Mouse (Mus musculus) testis, adult 2 months (tissue): ENCODE measurements around the gene Pcsk4. TPM values are rescaled to one million over a fixed set of nuclear protein-coding genes. Genes with fewer than 3 reads are reported as not detected.

Experiments used
- H3K27ac ChIP-seq: fragments of 200-500 bp; 2 replicates; pipeline ENCODE4 v1.5.1; 2012; ENCODE audit warnings: low read depth, low read length; ENCODE audit not compliant: control insufficient read depth, insufficient read depth
- H3K27me3 ChIP-seq: fragments of 200-500 bp; 2 replicates; pipeline ENCODE4 v1.6.1; 2012; ENCODE audit warnings: mild to moderate bottlenecking, low read length, moderate library complexity; ENCODE audit not compliant: control insufficient read depth, insufficient read depth
- H3K36me3 ChIP-seq: fragments of 200-500 bp; 2 replicates; pipeline ENCODE4 v1.6.1; 2012; ENCODE audit warnings: mild to moderate bottlenecking, low read length; ENCODE audit not compliant: control insufficient read depth, insufficient read depth
- H3K4me1 ChIP-seq: fragments of 200-500 bp; 2 replicates; pipeline ENCODE4 v1.6.1; 2012; ENCODE audit warnings: low read length; ENCODE audit not compliant: control insufficient read depth, insufficient read depth
- H3K4me3 ChIP-seq: fragments of 200-500 bp; 2 replicates; pipeline ENCODE4 v1.5.1; 2012; ENCODE audit warnings: low read depth, mild to moderate bottlenecking, low read length, moderate library complexity, mixed read lengths; ENCODE audit not compliant: control insufficient read depth
- CTCF ChIP-seq: fragments of 200-500 bp; IDR thresholded peaks from 2 replicates; pipeline ENCODE4 v1.5.1; 2012; ENCODE audit warnings: low read depth, mild to moderate bottlenecking, inconsistent platforms, low read length, moderate library complexity; ENCODE audit not compliant: control insufficient read depth, insufficient read depth, insufficient replicate concordance
- POLR2A ChIP-seq: fragments of 200-500 bp; IDR thresholded peaks from 2 replicates; pipeline ENCODE4 v1.6.1; 2012; ENCODE audit warnings: low read depth, mild to moderate bottlenecking, inconsistent platforms, low read length, moderate library complexity; ENCODE audit not compliant: control insufficient read depth
- polyA plus RNA-seq: library from polyadenylated mRNA; depleted of rRNA; stranded (reverse); fragments of >200 nt; gene quantifications from 2 replicates; pipeline ENCODE4 v1.2.3, GENCODE M21; 2012; rRNA removed

Gene Pcsk4
- polyA plus RNA-seq, 1 experiment, result 326 TPM

GRCm38 (mm10) chr10:80276238-80276637 lies 53.1 kb downstream of the Pcsk4 start:
- no peak overlapping the region for H3K27ac ChIP-seq
- no peak for TF ChIP-seq CTCF
- H3K4me3 ChIP-seq, result no peak overlapping the region
- H3K4me1 ChIP-seq, result peaks cover 3% of the 10 kb centered on the region; the same call in 1 of the 2 replicates
- H3K27me3 ChIP-seq, result no peaks in the 10 kb centered on the region
- peaks cover 4% of the 10 kb centered on the region for H3K36me3 ChIP-seq

GRCm38 (mm10) chr10:80273847-80274246 lies 55.5 kb downstream of the Pcsk4 start:
- Histone ChIP-seq H3K4me1 (peaks cover 8% of the 10 kb centered on the region), H3K4me3 (no peak overlapping the region), H3K27me3 (no peaks in the 10 kb centered on the region), H3K36me3 (peaks cover 4% of the 10 kb centered on the region), H3K27ac (no peak overlapping the region)
- TF ChIP-seq CTCF, result no peak
- TF ChIP-seq POLR2A, result no peak

GRCm38 (mm10) chr10:80271870-80272585 lies 57.3 kb downstream of the Pcsk4 start:
- H3K4me1 ChIP-seq, result peaks cover 8% of the 10 kb centered on the region
- H3K27ac ChIP-seq, result no peak overlapping the region
- no peak overlapping the region for H3K4me3 ChIP-seq
- no peak for TF ChIP-seq POLR2A
- TF ChIP-seq CTCF, result no peak
- no peaks in the 10 kb centered on the region for H3K27me3 ChIP-seq
- H3K36me3 ChIP-seq, result peaks cover 3% of the 10 kb centered on the region

Other genes starting within 250 kb of the Pcsk4 start
- 13.9 and 14.0 TPM in 2 replicates for gene Sbno2, start 223.9 kb downstream of the Pcsk4 start, polyA plus RNA-seq
- 215 and 222 TPM in 2 replicates for gene Stk11, start 213.7 kb downstream of the Pcsk4 start, polyA plus RNA-seq
- 241 and 347 TPM in 2 replicates for gene Atp5d, start 190.9 kb downstream of the Pcsk4 start, polyA plus RNA-seq
- 3.8 and 5.1 TPM in 2 replicates for gene Cbarp, start 188.7 kb downstream of the Pcsk4 start, polyA plus RNA-seq
- 70.1 and 79.2 TPM in 2 replicates for gene Midn, start 181.2 kb downstream of the Pcsk4 start, polyA plus RNA-seq
- gene Cirbp, start 163.5 kb downstream of the Pcsk4 start, polyA plus RNA-seq, result 105 and 127 TPM in 2 replicates
- 7.4 and 7.9 TPM in 2 replicates for gene 1600002K03Rik, start 156.6 kb downstream of the Pcsk4 start, polyA plus RNA-seq
- 1.1 and 1.4 TPM in 2 replicates for gene Efna2, start 150.0 kb downstream of the Pcsk4 start, polyA plus RNA-seq
- gene Mum1, start 103.1 kb downstream of the Pcsk4 start, polyA plus RNA-seq, result 282 and 295 TPM in 2 replicates
- gene Ndufs7, start 80.4 kb downstream of the Pcsk4 start, polyA plus RNA-seq, result 105 and 132 TPM in 2 replicates
- gene Gamt, start 68.5 kb downstream of the Pcsk4 start, polyA plus RNA-seq, result 38.5 and 39.6 TPM in 2 replicates
- gene Dazap1, start 68.0 kb downstream of the Pcsk4 start, polyA plus RNA-seq, result 97.5 and 114 TPM in 2 replicates
- gene Rps15, start 37.0 kb downstream of the Pcsk4 start, polyA plus RNA-seq, result 672 and 893 TPM in 2 replicates
- gene Apc2, start 33.5 kb downstream of the Pcsk4 start, polyA plus RNA-seq, result 1.4 and 1.8 TPM in 2 replicates
- gene 2310011J03Rik, start 9.0 kb downstream of the Pcsk4 start, polyA plus RNA-seq, result 11.3 and 13.1 TPM in 2 replicates
- gene Reep6, start 455 bp upstream of the Pcsk4 start, polyA plus RNA-seq, result 698 and 732 TPM in 2 replicates
- gene Adamtsl5, start 18.9 kb upstream of the Pcsk4 start, polyA plus RNA-seq, result 3.3 and 4.1 TPM in 2 replicates
- gene Plk5, start 27.0 kb upstream of the Pcsk4 start, polyA plus RNA-seq, result 1.3 and 1.7 TPM in 2 replicates
- gene Mex3d, start 58.2 kb upstream of the Pcsk4 start, polyA plus RNA-seq, result 596 and 686 TPM in 2 replicates
- gene Mbd3, start 70.1 kb upstream of the Pcsk4 start, polyA plus RNA-seq, result 135 and 153 TPM in 2 replicates
- 446 and 549 TPM in 2 replicates for gene Uqcr11, start 77.3 kb upstream of the Pcsk4 start, polyA plus RNA-seq
- 13.4 and 14.9 TPM in 2 replicates for gene Tcf3, start 104.1 kb upstream of the Pcsk4 start, polyA plus RNA-seq
- gene Onecut3, start 165.3 kb upstream of the Pcsk4 start, polyA plus RNA-seq, result 0.43 and 0.52 TPM in 2 replicates
- 1,123 and 1,230 TPM in 2 replicates for gene Atp8b3, start 209.6 kb upstream of the Pcsk4 start, polyA plus RNA-seq
- 201 and 214 TPM in 2 replicates for gene Rexo1, start 232.1 kb upstream of the Pcsk4 start, polyA plus RNA-seq
- gene Klf16, start 247.8 kb upstream of the Pcsk4 start, polyA plus RNA-seq, result 7.5 and 7.7 TPM in 2 replicates